Mouse (Mus musculus): ENCODE results near the gene Angptl8.
"Not testable (repeated sequence)": the region's sequence is repeated elsewhere in the genome, so short reads cannot be mapped to it uniquely, and the experiment has no call there.

The Angptl8 gene

DNA sequence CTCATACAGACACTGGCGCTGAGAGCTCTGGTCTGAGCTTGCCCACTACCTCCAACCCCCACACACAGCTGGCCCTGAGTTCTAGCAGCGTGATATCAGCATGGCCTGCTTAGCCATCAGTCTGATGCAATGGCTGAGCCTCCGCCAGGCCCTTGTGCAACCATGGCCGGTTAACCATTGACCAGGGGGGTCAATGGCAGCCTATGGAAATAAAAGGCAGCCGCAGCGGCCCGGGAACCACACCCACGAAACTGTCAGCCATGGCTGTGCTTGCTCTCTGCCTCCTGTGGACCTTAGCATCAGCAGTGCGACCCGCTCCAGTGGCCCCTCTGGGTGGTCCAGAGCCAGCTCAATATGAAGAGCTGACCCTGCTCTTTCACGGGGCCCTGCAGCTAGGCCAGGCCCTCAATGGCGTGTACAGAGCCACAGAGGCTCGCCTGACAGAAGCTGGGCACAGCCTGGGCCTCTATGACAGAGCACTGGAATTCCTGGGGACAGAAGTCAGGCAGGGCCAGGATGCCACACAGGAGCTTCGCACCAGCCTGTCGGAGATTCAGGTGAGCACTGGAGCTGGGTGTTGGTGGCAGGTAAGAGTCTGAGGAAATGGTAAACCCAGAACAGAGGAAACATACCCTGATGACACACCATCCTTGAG, at the start of gene Angptl8:
Gene Angptl8 (plus strand): TSS at position 253 of the 655 bp plus-strand sequence.
- DNase-seq (ENCODE audit: low spot score) = no peak

DNA sequence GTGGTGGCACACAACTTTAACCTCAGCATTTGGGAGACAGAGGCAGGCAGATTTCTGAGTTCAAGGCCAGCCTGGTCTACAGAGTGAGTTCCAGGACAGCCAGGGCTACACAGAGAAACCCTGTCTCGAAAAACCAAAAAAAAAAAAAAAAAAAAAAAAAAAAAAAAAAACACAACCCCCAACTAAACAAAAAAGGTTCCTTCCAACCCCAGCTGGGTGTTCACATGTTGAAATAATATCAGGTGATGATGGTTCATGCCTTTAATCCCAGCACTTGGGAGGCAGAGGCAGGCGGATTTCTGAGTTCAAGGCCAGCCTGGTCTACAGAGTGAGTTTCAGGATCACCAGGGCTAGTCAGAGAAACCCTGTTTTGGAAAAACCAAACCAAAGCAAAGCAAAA, 49.0 kb upstream of the Angptl8 start:
- not testable (repeated sequence) for DNase-seq (ENCODE audit: low spot score)

DNA sequence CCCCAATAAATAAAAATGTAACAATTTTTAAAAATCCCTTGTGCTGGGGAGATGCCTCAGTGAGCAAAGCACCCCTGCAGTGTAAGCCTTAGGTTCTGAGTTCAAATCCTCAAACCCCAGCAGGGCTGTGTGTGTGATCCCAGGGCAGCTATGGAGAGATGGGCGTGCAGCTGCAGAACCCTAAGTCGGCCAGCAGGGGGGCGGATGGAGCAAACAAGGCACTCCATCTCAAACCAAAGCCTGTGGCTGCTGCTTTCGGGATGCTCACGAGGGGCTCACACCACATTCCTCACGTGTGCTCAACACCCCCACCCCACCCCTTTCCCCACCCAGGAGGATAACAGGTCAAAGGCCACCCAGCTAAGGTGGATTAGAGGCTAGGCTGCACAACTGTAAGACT, 48.4 kb upstream of the Angptl8 start:
- DNase-seq (ENCODE audit: low spot score) = peak; percentile 31

DNA sequence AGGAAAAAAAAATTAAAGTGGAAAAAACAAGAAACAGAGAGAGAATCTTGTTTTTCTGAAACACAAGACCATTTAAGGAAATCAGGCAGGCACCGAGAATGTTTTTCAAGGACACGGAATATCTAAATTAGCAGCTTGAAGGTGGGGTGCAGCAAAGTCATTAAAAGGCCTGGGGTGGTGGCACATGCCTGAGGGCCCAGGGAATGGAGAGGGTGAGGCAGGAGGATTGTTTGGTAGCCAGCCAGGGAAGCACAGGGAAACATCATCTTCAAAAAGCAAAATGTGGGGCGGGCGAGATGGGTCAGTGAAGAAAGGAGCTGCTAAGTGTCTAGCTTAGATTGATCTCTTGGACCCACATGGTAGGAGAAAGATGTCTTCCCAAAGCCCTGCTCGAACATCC, 47.7 kb upstream of the Angptl8 start:
- no peak for DNase-seq (ENCODE audit: low spot score)

DNA sequence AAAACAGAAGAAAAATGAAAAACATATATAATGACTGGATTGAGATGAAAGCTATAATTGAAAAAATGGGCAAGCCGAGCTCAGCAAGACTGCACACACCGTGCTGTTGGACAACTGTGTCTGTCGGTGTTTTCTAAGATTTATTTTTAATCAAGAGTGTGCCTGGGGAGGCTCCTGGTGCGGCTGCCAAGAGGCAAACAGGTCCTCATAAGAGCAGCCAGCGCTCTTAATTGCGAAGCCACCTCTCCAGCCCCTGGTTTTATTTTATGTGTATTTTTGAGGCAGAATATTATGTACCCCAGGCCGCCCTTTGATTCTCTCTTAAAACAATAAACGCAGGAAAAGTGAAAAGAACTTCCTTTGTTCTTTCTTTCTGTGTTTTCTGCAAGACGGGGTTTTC, 47.1 kb upstream of the Angptl8 start:
- DNase-seq (ENCODE audit: low spot score) = no peak

DNA sequence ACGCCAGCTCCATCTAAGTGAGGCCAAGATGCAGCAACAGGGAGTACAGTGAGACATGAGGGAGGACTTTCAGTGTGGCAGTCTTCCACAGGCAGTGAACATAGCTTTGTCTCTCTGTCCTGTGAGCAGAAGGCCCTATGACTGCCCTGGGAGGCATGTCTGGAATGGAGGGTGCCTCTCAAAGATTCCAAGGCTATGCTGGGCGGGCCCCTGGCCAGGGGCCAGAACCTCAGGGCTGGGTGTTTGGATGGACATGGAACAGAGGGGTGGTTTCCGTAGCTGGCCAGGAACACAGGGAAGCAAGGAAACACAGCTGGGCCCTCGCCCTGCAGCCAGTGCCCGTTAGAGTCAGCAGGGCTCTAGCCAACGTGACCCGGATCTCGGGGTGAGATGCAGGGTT, 43.4 kb upstream of the Angptl8 start:
- no peak for DNase-seq (ENCODE audit: low spot score)

DNA sequence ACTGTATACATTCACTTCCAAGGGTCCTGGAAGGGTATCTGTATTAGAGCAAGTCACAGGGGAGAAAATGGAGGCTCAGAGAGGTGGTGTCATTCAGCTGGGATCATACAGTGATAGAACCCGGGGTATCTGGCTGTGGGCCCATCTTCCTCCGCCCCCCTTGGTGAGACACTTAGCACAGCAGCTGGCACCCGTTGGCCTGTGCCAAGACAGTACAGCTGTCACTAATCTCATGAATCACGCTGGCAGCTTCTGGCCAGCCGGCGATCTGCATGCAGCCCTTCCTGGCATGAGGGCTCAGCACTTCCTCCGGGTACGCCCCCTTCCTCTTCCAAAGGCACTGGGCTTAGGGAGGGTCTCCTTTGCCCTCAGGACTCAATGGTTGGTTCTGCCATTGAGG, 42.7 kb upstream of the Angptl8 start:
- DNase-seq (ENCODE audit: low spot score) = peak; percentile 59

DNA sequence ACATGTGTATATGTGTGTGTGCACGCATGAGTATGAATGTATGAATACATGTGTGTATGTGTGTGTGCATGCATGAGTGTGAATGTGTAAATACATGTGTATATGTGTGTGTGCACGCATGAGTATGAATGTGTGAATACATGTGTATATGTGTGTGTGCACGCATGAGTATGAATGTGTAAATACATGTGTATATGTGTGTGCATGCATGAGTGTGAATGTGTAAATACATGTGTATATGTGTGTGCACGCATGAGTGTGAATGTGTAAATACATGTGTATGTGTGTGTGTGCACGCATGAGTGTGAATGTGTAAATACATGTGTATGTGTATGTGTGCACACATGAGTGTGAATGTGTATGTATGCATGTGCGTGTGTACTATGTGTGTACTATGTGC, 41.8 kb upstream of the Angptl8 start:
- DNase-seq (ENCODE audit: low spot score) = not testable (repeated sequence)

DNA sequence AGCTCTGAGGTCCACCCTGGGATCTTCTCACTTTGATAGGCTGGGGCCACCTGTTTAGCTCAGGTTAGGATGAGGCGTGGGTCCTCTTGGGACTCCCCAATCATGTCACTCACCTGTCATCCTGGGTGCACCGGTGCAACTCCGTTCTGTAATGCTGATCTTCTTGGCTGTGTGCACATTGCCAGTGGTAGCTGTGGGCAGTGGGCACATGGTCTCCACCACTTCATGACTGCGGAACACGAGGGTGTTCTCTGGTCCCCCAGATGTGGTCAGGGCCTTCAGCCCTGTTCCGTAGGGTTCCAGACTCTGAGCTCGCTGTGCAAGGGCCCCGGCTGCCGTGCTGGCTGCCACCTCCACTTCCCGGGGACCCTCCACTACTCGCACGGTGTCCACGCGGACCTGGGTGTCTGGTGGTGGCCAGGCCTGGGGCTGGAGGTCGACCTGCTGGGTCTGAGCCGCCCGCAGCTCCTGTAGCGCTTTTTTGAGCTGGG, 40.9 kb upstream of the Angptl8 start:
- DNase-seq (ENCODE audit: low spot score) = no peak

DNA sequence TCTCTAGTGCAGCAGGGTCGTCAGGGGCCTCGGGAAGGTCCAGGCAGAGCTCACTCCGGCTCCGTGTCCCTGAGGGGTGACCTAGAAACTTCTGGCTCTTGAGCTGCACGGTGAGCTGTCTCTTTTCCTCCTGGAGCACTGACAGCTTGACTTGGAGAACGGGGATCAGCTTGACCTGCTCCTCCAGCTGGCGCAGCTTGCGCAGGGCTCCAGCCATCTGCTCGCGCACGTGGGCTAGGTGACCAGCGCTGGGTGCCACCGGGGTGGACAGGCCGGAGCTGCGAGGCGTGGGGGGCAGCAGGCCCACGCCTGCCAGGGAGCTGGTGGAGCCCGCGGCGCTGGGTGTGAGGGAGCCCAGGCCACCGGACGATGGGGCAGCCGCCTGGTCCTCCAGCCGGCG, 40.4 kb upstream of the Angptl8 start:
- no peak for DNase-seq (ENCODE audit: low spot score)

DNA sequence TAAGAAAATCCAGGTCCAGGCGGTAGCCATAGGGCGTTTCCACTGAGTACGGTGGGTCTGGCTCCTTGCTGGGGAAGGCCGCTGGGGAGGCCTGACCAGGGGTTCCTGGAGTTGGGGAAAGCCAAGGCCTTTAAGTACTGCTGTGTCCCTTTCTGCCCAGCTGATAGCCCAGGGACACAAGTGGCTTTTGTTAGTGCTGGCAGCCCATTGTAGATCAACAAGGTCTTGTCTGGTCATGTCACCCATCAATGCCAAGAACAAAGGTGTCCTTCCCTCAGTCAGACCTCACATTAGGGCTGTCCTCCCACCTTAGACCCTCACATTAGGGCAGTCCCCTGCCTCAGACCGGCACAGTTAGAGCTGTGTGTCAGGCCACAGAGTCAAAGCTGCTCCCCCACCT, 39.7 kb upstream of the Angptl8 start:
- no peak for DNase-seq (ENCODE audit: low spot score)

DNA sequence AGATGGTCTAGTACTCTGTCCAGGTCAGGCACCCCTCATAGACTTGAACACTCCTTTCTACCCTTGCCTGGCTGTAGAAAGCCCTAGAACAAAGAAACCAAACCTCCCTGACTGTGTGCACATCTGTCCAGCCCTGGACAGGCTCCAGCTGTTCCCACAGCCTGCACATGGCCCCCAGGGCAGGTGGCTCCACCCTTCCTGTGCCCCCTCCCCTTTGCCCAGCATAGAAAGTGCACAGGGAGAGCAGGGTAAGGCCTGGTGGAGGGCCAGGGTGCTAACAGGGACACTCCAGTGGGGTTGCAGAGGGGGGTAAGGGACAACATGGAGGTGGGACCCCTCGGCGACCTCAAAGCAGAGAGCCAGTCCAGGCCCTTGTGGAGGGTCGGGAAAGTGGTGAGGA, 39.1 kb upstream of the Angptl8 start:
- DNase-seq (ENCODE audit: low spot score) = no peak

DNA sequence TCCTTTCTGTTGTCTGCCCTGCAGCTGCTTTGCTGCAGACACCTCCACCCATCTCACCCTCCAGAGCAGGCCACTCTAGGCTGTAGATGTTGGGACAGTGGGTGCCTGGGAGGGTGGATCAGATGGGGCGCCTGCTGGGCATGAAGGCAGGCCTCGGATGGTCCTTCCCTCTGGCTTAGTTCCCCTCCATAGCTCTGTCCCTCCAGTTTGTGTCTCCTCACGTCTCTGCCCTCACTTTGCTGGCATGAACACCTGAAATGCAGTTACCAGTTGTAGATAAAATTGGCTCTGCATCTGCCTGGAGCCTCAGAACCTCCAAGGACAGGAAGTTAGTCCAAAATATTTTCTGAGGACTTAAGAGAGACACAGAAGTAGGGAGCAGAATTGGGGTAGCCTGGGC, 38.4 kb upstream of the Angptl8 start:
- no peak for DNase-seq (ENCODE audit: low spot score)

DNA sequence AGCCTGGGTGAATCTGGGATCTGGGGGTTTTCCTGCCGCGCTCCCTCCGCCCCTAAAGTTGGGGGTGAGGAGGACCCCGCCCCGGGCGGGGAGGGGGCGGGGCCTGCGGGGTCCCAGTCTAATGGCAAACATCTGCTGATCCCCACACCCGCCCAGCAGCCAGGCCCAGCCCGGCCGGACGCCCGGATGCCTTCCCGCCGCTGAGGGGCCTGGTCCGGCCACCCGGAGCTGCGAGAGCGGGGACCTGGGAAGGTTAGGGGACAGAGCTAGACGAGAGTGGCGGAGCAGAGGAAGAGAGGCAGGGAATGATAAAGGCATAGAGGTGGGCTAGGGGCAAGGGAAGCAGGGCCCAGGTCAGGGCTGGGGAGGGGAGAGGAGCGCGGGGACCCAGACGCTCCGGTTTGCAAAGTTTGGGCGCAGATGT, 37.4 kb upstream of the Angptl8 start:
- no peak for DNase-seq (ENCODE audit: low spot score)

DNA sequence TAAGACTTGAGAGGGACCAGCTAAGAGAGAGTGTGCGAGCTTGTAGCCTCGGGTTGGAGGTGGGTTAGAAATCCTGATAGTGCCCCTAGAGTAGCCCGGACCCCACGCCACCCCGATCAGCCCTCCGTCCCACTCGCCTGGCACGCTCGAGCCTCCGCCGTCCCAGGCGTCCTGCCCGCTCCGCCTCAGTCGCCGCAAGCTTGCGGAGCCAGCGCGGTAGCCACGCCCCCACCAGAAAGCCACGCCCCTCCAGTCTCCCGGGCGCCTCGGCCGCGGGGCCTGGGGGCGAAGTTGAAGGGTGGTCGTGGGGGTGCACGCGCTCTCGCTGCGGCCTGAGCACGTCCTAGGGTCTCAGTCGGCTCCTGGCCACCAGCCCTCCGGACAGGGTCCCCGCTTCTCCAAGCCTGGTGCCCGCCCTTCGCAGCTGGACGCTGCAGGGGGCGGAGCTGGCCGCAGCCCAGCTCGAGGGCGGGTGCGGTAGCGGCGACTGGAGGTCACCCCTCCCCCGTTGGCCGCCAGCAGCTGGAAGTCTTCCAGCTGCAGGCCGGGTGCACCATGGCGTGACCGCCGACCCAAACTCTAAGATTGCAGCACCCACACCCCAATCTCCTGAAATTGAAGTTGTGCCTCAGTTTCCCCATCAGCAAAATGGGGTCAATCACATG, 36.8 kb upstream of the Angptl8 start, which contains the start of gene Kank2:
Gene Kank2 (minus strand): TSS at position 400 of the 665 bp plus-strand sequence.
- no peak for DNase-seq (ENCODE audit: low spot score)

DNA sequence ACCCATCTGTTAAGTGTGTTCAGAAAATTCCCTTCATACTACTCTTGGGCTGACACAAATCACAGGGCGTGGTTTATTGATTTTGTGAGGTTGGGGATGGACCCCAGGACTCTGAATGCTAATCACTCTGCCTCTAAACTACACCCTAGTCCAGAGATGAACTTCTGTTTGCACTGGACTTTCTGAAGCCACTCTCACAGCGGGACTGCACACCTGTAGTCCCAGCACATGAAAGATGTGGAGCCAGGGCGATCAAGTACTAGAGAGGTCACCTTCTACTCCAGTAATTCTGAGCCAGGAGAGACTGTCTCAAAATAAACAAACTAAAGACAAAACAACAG, 36.3 kb upstream of the Angptl8 start:
- no peak for DNase-seq (ENCODE audit: low spot score)

DNA sequence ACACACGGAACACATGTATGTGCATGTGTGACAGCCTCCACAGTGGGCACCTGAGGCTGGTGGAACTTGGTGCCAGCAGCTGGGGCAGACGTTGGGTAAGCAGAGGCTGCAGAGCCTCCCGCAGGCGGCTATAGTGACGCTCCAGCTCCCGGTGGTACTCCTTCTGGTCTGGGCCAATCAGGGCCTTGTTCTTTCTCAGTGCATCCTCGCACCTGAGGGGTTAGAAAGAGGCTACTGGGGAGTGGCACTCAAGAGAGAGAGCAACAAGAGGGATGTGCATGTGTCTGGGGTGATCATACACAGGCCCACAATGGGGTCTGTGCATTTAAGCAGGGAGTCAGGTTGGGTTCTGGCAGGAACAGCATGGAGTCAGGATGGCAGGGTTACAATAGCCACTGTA, 34.2 kb upstream of the Angptl8 start:
- no peak for DNase-seq (ENCODE audit: low spot score)

DNA sequence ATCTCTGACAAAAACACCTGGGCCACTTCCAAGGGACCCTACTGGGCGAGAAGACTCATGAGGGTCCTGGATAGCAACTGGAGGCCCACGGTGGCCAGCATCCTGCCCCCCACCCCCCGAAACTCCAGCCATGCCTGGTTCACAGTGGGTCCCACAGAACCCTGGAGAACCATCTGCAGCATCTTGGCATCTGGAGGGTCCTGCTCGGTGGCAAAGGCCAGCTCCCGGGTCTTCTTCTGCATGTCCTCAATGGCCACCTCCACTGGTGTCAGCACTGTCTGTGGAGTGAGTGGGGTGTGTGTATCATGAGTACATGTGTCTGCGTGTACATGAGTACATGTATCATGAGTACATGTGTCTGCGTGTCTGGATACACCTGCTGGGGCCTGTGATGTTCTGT, 33.7 kb upstream of the Angptl8 start:
- no peak for DNase-seq (ENCODE audit: low spot score)

DNA sequence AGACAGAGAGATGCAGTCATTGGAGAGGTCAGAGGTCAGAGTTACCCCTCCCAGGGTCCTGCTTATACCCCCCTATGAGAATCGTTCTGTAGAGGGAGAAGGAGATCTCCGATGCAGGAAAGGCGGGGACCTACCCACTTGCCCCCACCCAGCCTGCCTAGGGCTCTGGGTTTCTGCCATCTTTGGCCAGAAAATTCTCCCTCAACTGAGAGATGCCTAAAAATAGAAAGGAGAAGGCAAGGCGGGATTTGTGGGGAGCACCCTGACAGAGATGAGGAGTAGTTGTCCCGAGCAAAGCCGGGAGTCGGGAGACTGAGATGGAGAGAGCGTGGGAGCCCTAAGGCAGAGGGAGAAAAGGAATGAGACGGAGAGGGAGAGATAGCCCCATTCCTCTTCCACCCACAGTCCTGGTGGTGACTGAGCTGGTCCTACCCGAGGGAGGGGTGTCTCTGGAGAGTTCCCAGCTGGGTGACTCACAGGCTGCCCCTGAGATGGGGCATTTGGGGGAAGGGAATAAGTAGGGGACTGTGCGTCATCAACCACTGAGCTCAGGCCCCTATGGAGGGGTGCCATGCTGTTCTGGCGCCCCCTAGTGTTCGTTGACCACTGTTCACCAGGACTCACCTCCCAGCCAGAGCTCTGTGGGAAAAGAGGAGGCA, 31.2 kb upstream of the Angptl8 start:
- DNase-seq (ENCODE audit: low spot score) = peak; percentile 35

DNA sequence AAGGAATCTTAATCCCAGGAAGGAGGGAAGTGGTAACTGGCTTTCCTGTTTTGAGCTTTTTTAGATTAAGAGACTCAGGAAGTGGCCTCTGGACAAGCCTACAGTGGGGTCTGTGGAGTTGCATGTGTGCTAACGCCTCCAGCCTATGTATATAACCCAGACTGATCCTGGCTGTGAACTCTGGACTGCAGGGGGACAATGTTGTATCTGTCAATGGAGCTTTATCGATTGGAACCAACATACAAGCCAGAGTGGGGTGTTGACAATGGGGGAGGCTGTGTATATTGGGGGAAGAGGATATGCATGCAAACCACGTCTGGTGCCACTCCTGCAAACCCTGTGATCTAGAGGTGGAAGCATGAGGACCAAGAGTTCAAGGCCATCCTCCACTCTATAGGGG, 28.9 kb upstream of the Angptl8 start:
- no peak for DNase-seq (ENCODE audit: low spot score)

DNA sequence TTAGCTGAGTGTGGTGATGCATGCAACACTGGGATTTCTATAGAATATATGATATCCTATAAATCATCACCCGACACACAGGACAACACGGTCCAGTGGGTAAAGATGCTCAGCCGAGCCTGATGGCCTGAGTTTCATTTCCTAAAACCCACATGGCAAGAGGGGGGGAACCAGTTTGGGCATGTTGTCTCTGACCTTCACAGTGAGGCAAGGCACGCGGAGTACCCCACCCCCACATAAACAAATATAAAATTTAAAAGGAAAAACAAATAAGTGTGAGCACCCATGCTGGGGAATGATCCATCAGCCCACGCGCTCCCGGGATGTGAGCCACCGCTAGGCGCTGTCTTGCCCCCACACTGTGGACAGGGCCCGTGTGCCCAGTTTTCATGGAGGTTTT, 28.3 kb upstream of the Angptl8 start:
- no peak for DNase-seq (ENCODE audit: low spot score)

DNA sequence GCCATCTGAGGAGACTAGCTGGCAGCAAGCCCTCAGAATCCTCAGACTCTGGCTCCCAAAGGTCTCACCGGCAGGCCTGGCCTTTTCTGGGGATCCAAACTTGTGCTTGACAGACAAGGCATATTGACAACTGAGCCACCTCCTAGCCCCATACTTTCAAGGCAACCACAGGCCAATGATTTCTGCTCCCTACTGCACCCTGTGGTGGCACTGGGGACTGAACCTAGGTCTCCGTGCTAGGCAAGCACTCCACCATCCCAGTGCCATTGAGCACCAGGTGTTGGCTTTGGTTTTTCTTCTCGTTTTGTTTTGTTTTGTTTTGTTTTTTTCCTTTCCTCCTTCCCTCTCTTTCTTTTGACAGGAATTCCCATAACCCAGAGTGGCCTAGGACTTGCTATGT, 26.7 kb upstream of the Angptl8 start:
- DNase-seq (ENCODE audit: low spot score) = no peak

DNA sequence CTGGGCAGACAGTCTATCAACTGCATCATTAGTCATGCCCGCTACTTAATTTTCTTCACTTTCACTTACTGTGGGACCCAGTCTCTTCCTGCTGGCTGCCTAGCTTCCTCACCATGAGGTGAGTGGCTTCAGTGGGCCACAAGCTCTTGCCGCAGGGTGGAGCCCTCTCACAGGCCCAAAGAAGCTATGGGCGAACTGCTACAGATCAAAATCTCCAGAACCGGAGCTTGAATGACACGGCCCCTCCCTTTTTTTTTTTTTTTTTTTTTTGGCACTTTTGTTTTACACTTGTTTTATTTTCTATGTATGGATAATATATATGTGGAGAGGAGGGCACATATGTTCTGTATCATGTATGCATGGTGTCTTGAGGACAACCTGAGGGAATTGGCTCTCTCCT, 24.1 kb upstream of the Angptl8 start:
- DNase-seq (ENCODE audit: low spot score) = no peak

Measured in layer of hippocampus, adult 9-10 months (tissue).